Mouse (Mus musculus): ENCODE measurements around the gene Xpo1. TPM values are rescaled to one million over a fixed set of nuclear protein-coding genes. Genes with fewer than 3 reads are reported as not detected.
A peak's percentile ranks its signal among the peaks of the same experiment; 100 is the strongest.
"Not testable (repeated sequence)": the region's sequence is repeated elsewhere in the genome, so short reads cannot be mapped to it uniquely, and the experiment has no call there.

Gene Xpo1
- total RNA-seq, 1 experiment from 2014 or later: 191 TPM

DNA sequence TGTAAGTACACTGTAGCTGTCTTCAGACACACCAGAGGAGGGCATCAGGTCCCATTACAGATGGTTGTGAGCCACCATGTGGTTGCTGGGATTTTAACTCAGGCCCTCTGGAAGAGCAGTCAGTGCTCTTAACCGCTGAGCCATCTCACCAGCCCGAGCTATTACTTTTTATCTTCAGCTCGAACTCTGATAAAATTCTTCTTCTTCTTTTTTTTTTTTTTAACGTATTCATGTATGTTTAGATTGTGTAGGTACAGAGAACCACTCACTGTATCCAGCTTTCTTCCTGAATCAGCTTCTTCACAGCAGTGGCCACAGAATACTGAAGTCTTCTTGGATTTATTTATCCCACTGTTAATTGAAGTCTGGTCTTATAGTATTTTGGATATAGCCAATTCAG, 33.0 kb downstream of the Xpo1 start:
- ATAC-seq (ENCODE audit: extremely low read depth, insufficient number of reproducible peaks, low FRiP score, poor library complexity, severe bottlenecking): not testable (repeated sequence)

DNA sequence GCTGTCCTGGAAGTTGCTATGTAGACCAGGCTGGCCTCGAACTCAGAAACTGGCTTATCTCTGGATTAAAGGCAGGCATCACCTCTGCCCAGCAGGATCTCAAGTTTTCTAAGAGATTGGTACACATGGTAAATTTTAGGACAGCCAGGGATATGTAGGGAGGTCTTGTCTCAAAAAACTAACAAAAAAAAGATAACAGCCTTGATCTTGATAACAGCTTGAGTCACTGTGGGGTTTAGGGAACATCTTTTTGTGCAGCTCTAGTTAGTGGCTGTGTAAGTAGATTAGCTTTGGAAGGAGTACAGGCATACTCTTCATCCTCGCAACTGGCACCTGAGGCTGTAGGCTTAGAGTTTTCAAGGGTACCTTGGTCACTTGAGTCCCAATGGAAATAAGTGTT, 41.5 kb downstream of the Xpo1 start:
- ATAC-seq (ENCODE audit: extremely low read depth, insufficient number of reproducible peaks, low FRiP score, poor library complexity, severe bottlenecking): no peak

DNA sequence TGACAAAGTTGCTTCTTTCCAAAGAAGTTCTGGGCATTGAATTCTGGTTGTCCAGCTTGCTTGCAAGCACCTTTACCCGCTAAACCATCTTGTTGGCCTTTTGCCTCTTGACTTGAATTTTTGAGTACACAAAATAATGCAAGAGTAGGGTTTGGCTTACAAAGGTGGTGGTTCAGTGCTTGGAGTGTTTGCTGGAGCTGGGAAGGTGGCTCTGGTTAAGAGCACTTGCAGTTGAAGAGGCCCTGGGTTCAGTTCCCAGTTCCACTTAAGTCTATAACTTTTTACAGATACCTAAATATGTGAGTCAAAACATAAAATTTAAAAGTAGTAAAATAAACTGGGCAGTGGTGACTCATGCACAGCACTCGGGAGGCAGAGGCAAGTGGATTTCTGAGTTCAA, 42.5 kb downstream of the Xpo1 start:
- ATAC-seq (ENCODE audit: extremely low read depth, insufficient number of reproducible peaks, low FRiP score, poor library complexity, severe bottlenecking): no peak

DNA sequence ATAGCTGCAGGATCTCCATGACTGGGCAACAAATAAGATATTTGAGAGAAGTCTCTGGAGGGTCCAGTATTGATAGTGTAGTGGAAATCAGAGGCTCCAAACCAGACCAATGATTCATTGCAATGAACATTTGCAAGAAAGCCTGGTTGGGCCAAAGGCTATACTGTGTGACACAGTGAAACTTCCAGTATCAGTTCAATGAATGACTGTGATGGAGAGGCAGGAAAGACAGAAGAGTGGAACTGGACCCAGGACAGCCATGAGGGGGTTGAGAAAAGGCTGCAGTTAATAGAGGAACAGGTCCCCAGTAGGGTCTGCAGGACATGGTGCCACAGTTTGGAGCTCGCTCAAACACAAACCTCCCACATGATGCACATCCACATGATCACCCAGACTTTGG, 44.1 kb downstream of the Xpo1 start:
- no peak for ATAC-seq (ENCODE audit: extremely low read depth, insufficient number of reproducible peaks, low FRiP score, poor library complexity, severe bottlenecking)

DNA sequence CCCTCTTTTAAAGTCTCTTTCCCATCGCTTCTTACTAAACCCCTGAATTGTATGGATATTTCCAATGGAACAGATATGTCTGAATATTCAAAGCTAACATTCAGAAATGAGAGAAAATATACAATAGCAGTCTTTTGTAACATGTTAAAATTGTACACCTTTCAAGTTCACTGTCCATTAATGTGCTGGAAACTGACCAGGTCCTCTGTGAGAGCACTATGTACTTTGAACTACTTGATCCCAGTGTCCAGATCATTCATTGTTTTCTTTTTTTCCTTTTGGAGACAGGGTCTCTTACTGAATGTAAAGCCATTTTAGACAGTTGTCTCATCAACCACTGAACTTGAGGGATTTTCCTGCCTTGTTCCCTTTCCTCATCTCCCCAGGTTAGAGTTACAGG, 47.3 kb downstream of the Xpo1 start:
- no peak for ATAC-seq (ENCODE audit: extremely low read depth, insufficient number of reproducible peaks, low FRiP score, poor library complexity, severe bottlenecking)

DNA sequence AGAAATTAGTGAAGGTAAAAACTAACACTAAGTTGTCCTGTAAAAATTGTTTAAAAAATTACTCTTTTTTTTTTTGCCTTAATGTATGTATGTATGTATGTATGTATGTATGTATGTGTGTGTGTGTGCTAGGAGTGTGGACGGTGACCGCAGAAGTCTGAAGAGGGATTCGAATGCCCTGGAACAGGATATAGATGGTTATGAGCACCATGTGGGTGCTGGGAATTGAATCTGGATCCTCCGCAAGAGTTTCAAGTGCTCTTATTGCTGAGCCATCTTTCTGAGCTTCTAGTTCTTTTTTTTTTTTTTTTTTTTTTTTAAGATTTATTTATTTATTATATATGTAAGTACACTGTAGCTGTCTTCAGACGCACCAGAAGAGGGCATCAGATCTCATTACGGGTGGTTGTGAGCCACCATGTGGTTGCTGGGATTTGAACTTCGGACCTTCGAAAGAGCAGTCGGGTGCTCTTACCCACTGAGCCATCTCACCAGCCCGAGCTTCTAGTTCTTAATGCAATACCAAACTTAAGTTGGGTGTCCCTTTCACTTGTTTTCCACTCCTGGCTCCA, 49.3 kb downstream of the Xpo1 start:
- not testable (repeated sequence) for ATAC-seq (ENCODE audit: extremely low read depth, insufficient number of reproducible peaks, low FRiP score, poor library complexity, severe bottlenecking)

DNA sequence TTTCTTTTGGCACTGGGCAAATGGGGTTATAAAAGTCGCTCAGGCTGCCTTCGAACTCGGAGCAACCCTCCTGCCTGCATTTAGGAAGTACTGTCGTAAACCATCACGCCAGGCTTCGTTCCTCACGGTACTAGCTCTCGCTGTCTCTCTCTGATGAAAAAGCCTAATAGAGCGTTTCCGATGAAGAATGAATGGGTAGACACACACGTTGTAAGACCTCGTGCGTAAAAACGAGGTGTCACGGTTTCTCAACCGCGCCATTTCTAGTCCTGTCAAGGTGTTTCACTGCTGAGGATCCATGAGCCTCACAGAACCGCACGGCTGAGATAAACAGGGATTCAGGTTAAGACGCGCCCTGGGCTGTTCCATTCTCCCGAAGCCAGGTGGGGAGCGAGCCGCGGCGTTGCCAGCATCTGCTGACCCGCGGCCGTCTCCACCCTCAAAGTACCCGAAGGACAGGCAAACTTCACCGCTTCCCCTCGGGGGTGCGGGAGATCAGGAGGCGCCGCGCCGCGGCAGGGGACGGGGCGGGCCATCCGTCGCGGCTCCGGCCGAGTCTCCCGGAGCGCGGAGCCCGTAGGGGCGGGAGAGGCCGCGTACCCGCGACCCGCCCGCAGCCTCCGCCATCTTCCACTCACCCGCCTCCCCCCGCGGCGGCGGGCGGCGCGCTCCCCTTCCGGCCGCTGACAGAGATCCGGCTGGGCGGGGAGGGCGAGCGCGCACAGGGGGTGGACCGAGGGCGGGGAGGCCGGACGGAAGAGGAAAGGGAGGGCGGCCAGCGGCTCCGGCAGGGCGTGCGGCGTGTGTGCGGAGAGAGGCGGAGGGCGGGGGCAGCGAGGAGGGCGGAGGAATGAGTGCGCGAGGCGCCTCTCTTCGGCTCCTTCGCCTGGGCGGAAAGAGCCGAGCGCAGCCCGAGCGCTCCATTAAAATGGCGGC, 50.1 kb downstream of the Xpo1 start:
- ATAC-seq (ENCODE audit: extremely low read depth, insufficient number of reproducible peaks, low FRiP score, poor library complexity, severe bottlenecking): peak; percentile 96

DNA sequence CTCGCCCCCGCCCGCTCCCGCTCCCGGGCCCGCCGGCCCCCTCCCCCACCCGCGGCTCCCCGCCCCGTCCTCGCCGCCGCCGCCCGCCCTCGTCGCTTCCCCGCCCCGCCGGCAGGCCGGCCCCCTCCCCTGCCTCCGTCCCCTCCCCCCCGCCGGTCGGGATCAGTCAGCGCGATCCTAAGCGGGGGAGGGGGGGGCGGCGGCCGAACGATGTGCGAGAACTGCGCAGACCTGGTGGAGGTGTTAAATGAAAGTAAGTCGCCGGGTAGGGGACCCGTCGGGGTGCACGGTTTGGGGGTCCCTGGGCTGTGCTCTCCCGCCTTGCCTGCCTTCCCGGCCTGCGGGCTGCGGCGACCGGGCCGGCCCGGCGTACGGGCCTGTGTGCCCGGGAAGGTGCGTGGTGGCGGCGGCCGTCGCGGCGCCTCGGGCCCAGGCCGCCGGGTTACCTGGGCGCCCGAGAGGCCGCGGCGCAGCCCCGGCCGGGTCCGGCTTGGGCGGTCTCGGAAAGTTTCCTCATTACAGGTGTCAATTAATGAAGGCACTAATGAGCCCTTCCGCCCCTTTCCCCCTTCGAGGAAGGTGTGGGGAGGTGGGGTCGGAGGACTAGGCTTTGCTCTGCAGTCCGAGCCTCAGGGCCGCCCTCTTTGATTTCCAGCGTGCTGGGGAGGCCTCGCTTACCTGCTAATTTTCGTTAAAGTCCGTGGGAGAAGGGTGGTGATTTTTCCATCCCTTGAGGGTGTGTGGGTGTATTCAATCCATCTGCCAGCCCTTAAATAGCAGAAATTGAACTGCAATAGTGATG, 51.1 kb downstream of the Xpo1 start, which contains the start of gene Usp34:
TSS of gene Usp34 (plus strand) at position 132 of the 802 bp plus-strand sequence.
- 0 out of 2 replicates have a peak, but pooled peaks have one; percentile 7 for ATAC-seq (ENCODE audit: extremely low read depth, insufficient number of reproducible peaks, low FRiP score, poor library complexity, severe bottlenecking)

DNA sequence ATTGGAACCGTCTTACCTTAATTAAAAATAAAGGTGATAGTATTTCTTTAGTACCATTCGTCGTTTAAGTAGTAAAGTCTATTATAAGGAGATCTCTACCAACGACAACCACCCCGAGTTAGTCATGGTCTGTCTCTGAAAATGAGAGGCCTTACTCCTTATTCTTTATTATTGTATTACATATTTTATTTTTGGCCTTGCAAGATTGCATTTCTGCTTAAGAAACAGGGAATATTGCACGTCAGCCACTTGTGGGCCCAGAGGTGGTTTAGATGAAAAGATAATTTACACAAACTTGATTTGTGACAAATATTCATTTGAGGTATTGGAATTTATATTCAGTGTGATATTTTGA, 51.7 kb downstream of the Xpo1 start:
- ATAC-seq (ENCODE audit: extremely low read depth, insufficient number of reproducible peaks, low FRiP score, poor library complexity, severe bottlenecking): no peak

DNA sequence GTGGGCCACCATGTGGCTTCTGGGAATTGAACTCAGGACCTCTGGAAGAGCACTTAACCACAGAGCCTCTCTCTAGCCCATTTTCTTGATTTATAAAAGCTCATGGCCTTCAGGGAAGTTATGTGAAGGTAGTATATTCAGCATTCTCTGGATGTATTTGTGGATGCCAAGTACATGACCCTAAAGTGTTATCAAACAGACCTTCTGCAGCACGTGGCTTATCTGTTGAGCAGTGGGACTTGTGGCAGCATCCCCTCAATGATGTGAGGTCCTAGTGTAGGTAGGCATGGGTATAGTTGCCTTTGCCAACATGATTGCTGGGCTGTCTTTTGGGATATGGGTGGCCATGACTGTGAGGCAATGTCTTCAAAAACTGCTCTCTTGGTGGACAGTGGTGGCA, 57.7 kb downstream of the Xpo1 start:
- no peak for ATAC-seq (ENCODE audit: extremely low read depth, insufficient number of reproducible peaks, low FRiP score, poor library complexity, severe bottlenecking)

DNA sequence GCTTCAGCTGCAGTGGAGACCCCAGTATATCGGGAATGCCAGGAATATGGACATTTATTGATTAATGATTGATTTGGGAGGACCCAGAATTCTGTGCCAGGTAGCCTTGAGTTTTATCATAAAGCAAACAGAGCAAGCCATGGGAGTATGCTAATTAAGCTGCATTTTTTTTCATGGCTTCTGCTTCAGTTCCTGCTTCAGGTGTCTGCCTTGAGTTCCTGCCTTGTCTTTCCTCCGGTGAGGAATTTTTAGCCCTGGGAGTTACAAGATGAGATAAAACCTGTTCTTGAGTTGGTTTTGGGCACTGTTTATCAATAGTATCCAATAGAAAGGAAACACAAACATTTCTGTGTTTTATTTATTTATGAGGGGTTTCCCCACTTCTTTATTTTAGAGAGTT, 73.6 kb downstream of the Xpo1 start:
- no peak for ATAC-seq (ENCODE audit: extremely low read depth, insufficient number of reproducible peaks, low FRiP score, poor library complexity, severe bottlenecking)

DNA sequence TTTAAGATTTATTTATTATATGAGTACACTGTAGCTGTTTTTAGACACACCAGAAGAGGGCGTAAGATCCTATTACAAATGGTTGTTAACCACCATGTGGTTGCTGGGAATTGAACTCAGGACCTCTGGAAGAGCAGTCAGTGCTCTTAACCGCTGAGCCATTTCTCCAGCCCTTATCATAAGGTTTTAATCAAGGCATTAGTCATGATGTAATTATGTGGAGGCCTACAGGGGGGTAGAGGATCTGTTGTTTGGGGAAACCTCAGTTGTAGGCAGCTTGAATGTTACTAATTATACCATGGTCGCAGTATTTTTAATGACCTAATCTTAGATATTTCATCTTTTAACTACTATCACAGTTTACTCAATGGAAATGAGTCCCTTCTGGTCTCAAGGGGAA, 76.3 kb downstream of the Xpo1 start:
- ATAC-seq (ENCODE audit: extremely low read depth, insufficient number of reproducible peaks, low FRiP score, poor library complexity, severe bottlenecking): no peak

DNA sequence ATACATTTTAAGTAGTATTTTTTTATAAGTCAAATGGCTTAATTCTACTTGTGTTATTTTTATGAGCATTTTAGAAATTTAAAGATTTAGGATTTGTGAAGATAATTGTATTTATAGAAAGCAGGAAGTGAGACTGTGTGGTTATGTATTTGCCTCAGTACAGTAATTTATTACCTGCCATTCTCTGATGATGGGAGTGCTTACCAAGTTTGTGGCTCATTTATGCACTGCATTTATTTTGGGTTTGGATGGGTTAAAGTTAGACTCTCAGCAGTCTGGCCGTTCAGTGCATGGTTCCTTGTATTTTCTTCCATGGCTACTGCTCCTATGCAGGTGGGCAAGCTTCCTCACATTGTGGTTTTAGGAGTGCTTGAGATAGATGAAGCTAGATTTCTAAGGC, 79.3 kb downstream of the Xpo1 start:
- ATAC-seq (ENCODE audit: extremely low read depth, insufficient number of reproducible peaks, low FRiP score, poor library complexity, severe bottlenecking): no peak

Other genes with a start within 250 kb of the Xpo1 start
- 1.9 and 2.5 TPM in 2 replicates for gene Fam161a, start 248.5 kb upstream of the Xpo1 start, total RNA-seq (2017)
- gene Usp34, start 50.9 kb downstream of the Xpo1 start, total RNA-seq (2017): 63.1 and 67.3 TPM in 2 replicates
- 29.3 and 40.6 TPM in 2 replicates for gene Ahsa2, start 242.0 kb downstream of the Xpo1 start, total RNA-seq (2017)

Data from neutrophil, adult 5-6 weeks (primary cell).